Mouse (Mus musculus): ENCODE data around the gene Klhl28.

Gene Klhl28

GRCm38 (mm10) chr12:64965124-64966026 is at the start of gene Klhl28, which contains the start of gene Togaram1:
Klhl28 (minus strand) TSS chr12:64965534.
Togaram1 (plus strand) TSS chr12:64965804.
- DNase-seq = peak; percentile 100

- no peak for DNase-seq
These were observed 42.4 kb upstream of the Klhl28 start for GRCm38 (mm10) chr12:65007725-65008124.

GRCm38 (mm10) chr12:64977518-64977917 is 12.2 kb upstream of the Klhl28 start:
- no peak for DNase-seq

GRCm38 (mm10) chr12:64976191-64976590 is 10.9 kb upstream of the Klhl28 start:
- DNase-seq = no peak

GRCm38 (mm10) chr12:64975558-64975957 is 10.2 kb upstream of the Klhl28 start:
- DNase-seq = peak; percentile 15

GRCm38 (mm10) chr12:64972063-64972462 is 6.7 kb upstream of the Klhl28 start:
- DNase-seq = no peak

GRCm38 (mm10) chr12:64971399-64971798 is 6.1 kb upstream of the Klhl28 start:
- no peak for DNase-seq

- DNase-seq = no peak
These were observed 2.7 kb upstream of the Klhl28 start for GRCm38 (mm10) chr12:64968067-64968466.

- DNase-seq = peak; percentile 30
These were observed 2.1 kb upstream of the Klhl28 start for GRCm38 (mm10) chr12:64967470-64967869.

- DNase-seq = peak; percentile 28
These were observed 1.5 kb upstream of the Klhl28 start for GRCm38 (mm10) chr12:64966652-64967435.

- peak; percentile 67 for DNase-seq
These were observed 832 bp upstream of the Klhl28 start for GRCm38 (mm10) chr12:64966101-64966631.

- no peak for DNase-seq
These were observed 774 bp downstream of the Klhl28 start for GRCm38 (mm10) chr12:64964560-64964959.

- DNase-seq = peak; percentile 50
These were observed 27.8 kb downstream of the Klhl28 start for GRCm38 (mm10) chr12:64937493-64937892.

- DNase-seq = peak; percentile 98
These were observed 47.5 kb downstream of the Klhl28 start, which contains the start of gene Gm527 for GRCm38 (mm10) chr12:64917578-64918471. Gm527 (plus strand) TSS chr12:64917906.

GRCm38 (mm10) chr12:64916735-64917134 is 48.6 kb downstream of the Klhl28 start:
- DNase-seq = no peak

- no peak for DNase-seq
These were observed 52.3 kb downstream of the Klhl28 start for GRCm38 (mm10) chr12:64912996-64913395.

- no peak for DNase-seq
These were observed 62.1 kb downstream of the Klhl28 start for GRCm38 (mm10) chr12:64903186-64903585.

- DNase-seq = peak; percentile 74
These were observed 62.8 kb downstream of the Klhl28 start for GRCm38 (mm10) chr12:64902506-64902905.

GRCm38 (mm10) chr12:64897060-64897730 is 68.1 kb downstream of the Klhl28 start:
- DNase-seq = peak; percentile 71
